Mouse (Mus musculus): ENCODE measurements around the gene Rps6kc1. TPM values are rescaled to one million over a fixed set of nuclear protein-coding genes. Genes with fewer than 3 reads are reported as not detected.
A peak's percentile ranks its signal among the peaks of the same experiment; 100 is the strongest.

The Rps6kc1 gene
- total and polyA plus RNA-seq, 3 experiments = 7.8 to 18.0 (median 12.5) TPM

GRCm38 (mm10) chr1:190832965-190833630 lies 78.5 kb downstream of the Rps6kc1 start:
- Histone ChIP-seq H3K9me3 (replicated peaks; ENCODE audit: low read length) (no peaks in the 10 kb centered on the region), H3K4me3 (replicated peaks in 1 of 3; ENCODE audit: low read depth in 2 of 3, low read length in 2 of 3, poor library complexity in 1 of 3) (no peak overlapping the region), H3K9ac (ENCODE audit: insufficient read depth, low read depth) (no peak overlapping the region), H3K27me3 (replicated peaks) (no peaks in the 10 kb centered on the region), H3K79me2 (replicated peaks; ENCODE audit: control insufficient read depth, extremely low read depth, insufficient read depth, poor library complexity, severe bottlenecking) (no peaks in the 10 kb centered on the region), H3K4me1 (ENCODE audit: control insufficient read depth in 1 of 2, insufficient read depth in 2 of 2) (peaks cover 2 to 7% of the 10 kb centered on the region in 2 experiments; a peak in 3 of 4 replicates), H3K4me2 (ENCODE audit: insufficient read depth, low read depth, poor library complexity, severe bottlenecking) (no peak overlapping the region), H3K27ac (ENCODE audit: insufficient read depth, low read depth) (no peak overlapping the region), H3K36me3 (replicated peaks in 1 of 2; ENCODE audit: control insufficient read depth in 1 of 2, insufficient read depth in 1 of 2, low read length in 1 of 2) (peaks cover 5 to 53% of the 10 kb centered on the region in 2 experiments)
- dilution Hi-C loops (cut with MboI; ENCODE audit: extremely low pct_ligation_motif_present, extremely low pct_unique_long_range_greater_than_20kb, low sequenced_read_pairs) (no loop called here), in situ Hi-C loops (cut with MboI; ENCODE audit: low pct_ligation_motif_present, low pct_unique_long_range_greater_than_20kb, low sequenced_read_pairs) (no loop called here)
- TF ChIP-seq EP300 (IDR thresholded peaks at IDR 0.05; ENCODE audit: low read length) (no peak), HCFC1 (IDR thresholded peaks at IDR 0.05; ENCODE audit: low read depth, low read length) (no peak), CTCF (conservative IDR thresholded peaks at IDR 0.05 in 1 of 2, IDR thresholded peaks at IDR 0.05 in 1 of 2; ENCODE audit: low read depth in 2 of 2, low read length in 2 of 2) (no peak), KAT2A (IDR thresholded peaks at IDR 0.05; ENCODE audit: insufficient replicate concordance, low read length) (no peak), MAZ (IDR thresholded peaks at IDR 0.05; ENCODE audit: low read depth, low read length) (no peak), NRF1 (IDR thresholded peaks at IDR 0.05; ENCODE audit: low read depth, low read length) (no peak)
- no peak for DNase-seq (ENCODE audit: extremely low read depth)

GRCm38 (mm10) chr1:190831839-190832497 lies 79.6 kb downstream of the Rps6kc1 start:
- no peak overlapping the region for H3K4me3 ChIP-seq (replicated peaks in 1 of 3; ENCODE audit: low read depth in 2 of 3, low read length in 2 of 3, poor library complexity in 1 of 3)
- peaks cover 5 to 56% of the 10 kb centered on the region in 2 experiments for H3K36me3 ChIP-seq (replicated peaks in 1 of 2; ENCODE audit: control insufficient read depth in 1 of 2, insufficient read depth in 1 of 2, low read length in 1 of 2)
- no peaks in the 10 kb centered on the region for H3K27me3 ChIP-seq (replicated peaks)
- H3K27ac ChIP-seq (ENCODE audit: insufficient read depth, low read depth) = no peak overlapping the region
- H3K79me2 ChIP-seq (replicated peaks; ENCODE audit: control insufficient read depth, extremely low read depth, insufficient read depth, poor library complexity, severe bottlenecking) = no peaks in the 10 kb centered on the region
- in situ Hi-C loops (cut with MboI; ENCODE audit: low pct_ligation_motif_present, low pct_unique_long_range_greater_than_20kb, low sequenced_read_pairs) = no loop called here
- dilution Hi-C loops (cut with MboI; ENCODE audit: extremely low pct_ligation_motif_present, extremely low pct_unique_long_range_greater_than_20kb, low sequenced_read_pairs) = no loop called here
- no peaks in the 10 kb centered on the region for H3K9me3 ChIP-seq (replicated peaks; ENCODE audit: low read length)
- H3K4me2 ChIP-seq (ENCODE audit: insufficient read depth, low read depth, poor library complexity, severe bottlenecking) = no peak overlapping the region
- peak; percentile 71 for DNase-seq (ENCODE audit: extremely low read depth)
- no peak overlapping the region for H3K9ac ChIP-seq (ENCODE audit: insufficient read depth, low read depth)
- peaks cover 2 to 7% of the 10 kb centered on the region in 2 experiments; a peak in 3 of 4 replicates for H3K4me1 ChIP-seq (ENCODE audit: control insufficient read depth in 1 of 2, insufficient read depth in 2 of 2)
- no peak for TF ChIP-seq TCF12 (IDR thresholded peaks at IDR 0.05; ENCODE audit: low read depth, low read length)
- TF ChIP-seq EP300 (IDR thresholded peaks at IDR 0.05; ENCODE audit: low read length) = no peak
- TF ChIP-seq MAX (IDR thresholded peaks at IDR 0.05; ENCODE audit: low read length) = 0 out of 2 replicates have a peak, but pooled peaks have one; percentile 41
- TF ChIP-seq PAX5 (IDR thresholded peaks at IDR 0.05; ENCODE audit: low read length) = no peak
- TF ChIP-seq ETS1 (conservative IDR thresholded peaks at IDR 0.05; ENCODE audit: low read depth, low read length) = no peak
- no peak for TF ChIP-seq ZMIZ1 (IDR thresholded peaks at IDR 0.05; ENCODE audit: low read depth, low read length)
- TF ChIP-seq MYC (IDR thresholded peaks at IDR 0.05; ENCODE audit: low read depth, low read length) = 0 out of 2 replicates have a peak, but pooled peaks have one; percentile 33
- TF ChIP-seq MAZ (IDR thresholded peaks at IDR 0.05; ENCODE audit: low read depth, low read length) = 0 out of 2 replicates have a peak, but pooled peaks have one; percentile 44
- no peak for TF ChIP-seq ELF1 (IDR thresholded peaks at IDR 0.05; ENCODE audit: low read depth, low read length)
- TF ChIP-seq CTCF (conservative IDR thresholded peaks at IDR 0.05 in 1 of 2, IDR thresholded peaks at IDR 0.05 in 1 of 2; ENCODE audit: low read depth in 2 of 2, low read length in 2 of 2) = peak; percentile 74 to 86
- peak; percentile 82 for TF ChIP-seq RAD21 (IDR thresholded peaks at IDR 0.05; ENCODE audit: low read depth, low read length)
- TF ChIP-seq SMC3 (IDR thresholded peaks at IDR 0.05; ENCODE audit: low read depth, low read length) = peak; percentile 71
- no peak for TF ChIP-seq CHD2 (IDR thresholded peaks at IDR 0.05; ENCODE audit: low read length)
- TF ChIP-seq NELFE (IDR thresholded peaks at IDR 0.05; ENCODE audit: low read depth, low read length) = 0 out of 2 replicates have a peak, but pooled peaks have one; percentile 50
- TF ChIP-seq ZNF384 (IDR thresholded peaks at IDR 0.05; ENCODE audit: low read depth, low read length) = no peak

All from CH12.LX (cell line).